ENCODE assay signal across 8 mouse cellular contexts in genomic region chr4:117495869-117496401, GRCm38 (mm10). TPM values are rescaled to one million over a fixed set of nuclear protein-coding genes. Genes with fewer than 3 reads are reported as not detected.
DNase-seq lines count a peak whose midpoint lies in the region; ATAC-seq and TF ChIP-seq lines count a peak whose summit lies in the region.

No protein-coding gene starts in this region.

- peak; percentile 21 to 41 for DNase-seq in heart, adult 2 months
- DNase-seq in heart, postnatal 4 days: no peak
- no peak for DNase-seq in embryonic facial prominence, embryonic 14.5 days (ENCODE audit: low spot score)
- DNase-seq in intestine, embryonic 14.5 days (ENCODE audit: low spot score): peak; percentile 67
- DNase-seq in frontal cortex, postnatal 25 days (ENCODE audit: low spot score in 2 of 2): no peak

- no peaks in the 10 kb centered on the region for H3K36me3 ChIP-seq in heart, adult 2 months (ENCODE audit: control insufficient read depth, insufficient read depth, low read length)
- H3K36me3 ChIP-seq in ES-Bruce4 (ENCODE audit: control insufficient read depth, insufficient read depth, low read length, poor library complexity, severe bottlenecking): no peaks in the 10 kb centered on the region
- H3K36me3 ChIP-seq in embryonic facial prominence, embryonic 14.5 days (ENCODE audit: control insufficient read depth, insufficient read depth, low read length): no peaks in the 10 kb centered on the region
- H3K36me3 ChIP-seq in intestine, embryonic 14.5 days (ENCODE audit: control insufficient read depth, insufficient read depth, low read length): no peaks in the 10 kb centered on the region
- no peaks in the 10 kb centered on the region for H3K36me3 ChIP-seq in midbrain, embryonic 16.5 days (ENCODE audit: control insufficient read depth, insufficient read depth, low read length)

- intact Hi-C loops in heart, adult 2 months (cut with DNase I): loop anchor here (10.0 kb wide), 1 partner anchor 171 kb away; no protein-coding TSS in a partner anchor

- H3K79me2 ChIP-seq in heart, adult 2 months (replicated peaks; ENCODE audit: control insufficient read depth, insufficient read depth, low read length): no peaks in the 10 kb centered on the region

- H3K4me2 ChIP-seq in embryonic facial prominence, embryonic 14.5 days (ENCODE audit: low read depth, low read length): peak overlapping the region; percentile 90
- H3K4me2 ChIP-seq in intestine, embryonic 14.5 days (ENCODE audit: low read length): peak overlapping the region; percentile 65
- H3K4me2 ChIP-seq in midbrain, embryonic 16.5 days (ENCODE audit: low read length): peak overlapping the region; percentile 61

- no peak for TF ChIP-seq POLR2A in heart, adult 2 months (IDR thresholded peaks at IDR 0.05; ENCODE audit: insufficient read depth, low read depth, low read length)
- no peak for TF ChIP-seq POLR2A in ES-Bruce4 (IDR thresholded peaks at IDR 0.05; ENCODE audit: insufficient read depth, low read length)

- TF ChIP-seq CTCF in heart, adult 2 months (IDR thresholded peaks at IDR 0.05): no peak
- no peak for TF ChIP-seq CTCF in ES-Bruce4 (IDR thresholded peaks at IDR 0.05; ENCODE audit: low read depth, low read length)

- peaks cover 24% of the 10 kb centered on the region for H3K27me3 ChIP-seq in heart, adult 2 months (ENCODE audit: control insufficient read depth, insufficient read depth, low read length)
- H3K27me3 ChIP-seq in ES-Bruce4 (ENCODE audit: control insufficient read depth, insufficient read depth, low read length, poor library complexity, severe bottlenecking): peaks cover 2% of the 10 kb centered on the region; the same call in 1 of the 2 replicates
- peaks cover 62% of the 10 kb centered on the region for H3K27me3 ChIP-seq in embryonic facial prominence, embryonic 14.5 days (replicated peaks; ENCODE audit: control insufficient read depth, insufficient read depth, low read length)
- peaks cover 77% of the 10 kb centered on the region for H3K27me3 ChIP-seq in intestine, embryonic 14.5 days (replicated peaks; ENCODE audit: control insufficient read depth, insufficient read depth, low read length)
- H3K27me3 ChIP-seq in midbrain, embryonic 16.5 days (ENCODE audit: control insufficient read depth, insufficient read depth, low read depth, low read length): peaks cover 23% of the 10 kb centered on the region

- no peak for TF ChIP-seq EP300 in heart, adult 2 months (IDR thresholded peaks at IDR 0.05; ENCODE audit: insufficient read depth, low read depth, low read length)
- TF ChIP-seq EP300 in ES-Bruce4 (IDR thresholded peaks at IDR 0.05; ENCODE audit: insufficient read depth, low read depth, low read length): no peak

- H3K27ac ChIP-seq in heart, adult 2 months: no peak overlapping the region; the same call in 1 of the 2 replicates
- H3K27ac ChIP-seq in ES-Bruce4 (ENCODE audit: insufficient read depth, low read length): no peak overlapping the region
- H3K27ac ChIP-seq in embryonic facial prominence, embryonic 14.5 days (replicated peaks; ENCODE audit: low read depth, low read length): no peak overlapping the region
- no peak overlapping the region for H3K27ac ChIP-seq in intestine, embryonic 14.5 days (ENCODE audit: low read depth)
- H3K27ac ChIP-seq in midbrain, embryonic 16.5 days (ENCODE audit: low read length): peak overlapping the region; percentile 62

- peak overlapping the region; percentile 56 for H3K4me3 ChIP-seq in heart, adult 2 months
- peak overlapping the region; percentile 77 for H3K4me3 ChIP-seq in ES-Bruce4 (ENCODE audit: low read depth, low read length)
- H3K4me3 ChIP-seq in embryonic facial prominence, embryonic 14.5 days (ENCODE audit: low read depth, low read length): peak overlapping the region; percentile 47
- peak overlapping the region; percentile 37 for H3K4me3 ChIP-seq in intestine, embryonic 14.5 days (ENCODE audit: low read depth, low read length)
- peak overlapping the region; percentile 42 for H3K4me3 ChIP-seq in midbrain, embryonic 16.5 days (ENCODE audit: low read depth, low read length)

- 2% methylated on average over 33 of the region's 33 CpGs for whole genome bisulfite sequencing in heart, adult 2 months
- WGBS in embryonic facial prominence, embryonic 14.5 days: under 1% methylated on average over 33 of the region's 33 CpGs
- under 1% methylated on average over 33 of the region's 33 CpGs for WGBS in intestine, embryonic 14.5 days
- under 1% methylated on average over 33 of the region's 33 CpGs for WGBS in midbrain, embryonic 16.5 days

- ATAC-seq in embryonic facial prominence, embryonic 14.5 days (ENCODE audit: low read depth): no peak
- 0 out of 2 replicates have a peak, but pooled peaks have one; percentile 32 for ATAC-seq in intestine, embryonic 14.5 days (replicated peaks; ENCODE audit: low FRiP score, low TSS enrichment, low read depth)
- peak; percentile 14; the same call in 1 of the 2 replicates for ATAC-seq in midbrain, embryonic 16.5 days
- no peak for ATAC-seq in monocyte, adult 5-6 weeks (replicated peaks; ENCODE audit: insufficient number of reproducible peaks, low FRiP score, low TSS enrichment, poor library complexity, severe bottlenecking)

- no peaks in the 10 kb centered on the region for H3K4me1 ChIP-seq in heart, adult 2 months (ENCODE audit: control insufficient read depth, insufficient read depth, low read length)
- H3K4me1 ChIP-seq in ES-Bruce4 (ENCODE audit: control insufficient read depth, insufficient read depth, low read length): no peaks in the 10 kb centered on the region
- peaks cover 19% of the 10 kb centered on the region; the same call in 1 of the 2 replicates for H3K4me1 ChIP-seq in embryonic facial prominence, embryonic 14.5 days (ENCODE audit: control insufficient read depth, insufficient read depth, low read length)
- H3K4me1 ChIP-seq in intestine, embryonic 14.5 days (replicated peaks; ENCODE audit: control insufficient read depth, insufficient read depth, low read length): peaks cover 12% of the 10 kb centered on the region
- peaks cover 28% of the 10 kb centered on the region for H3K4me1 ChIP-seq in midbrain, embryonic 16.5 days (ENCODE audit: control insufficient read depth, insufficient read depth, low read length)

- no peaks in the 10 kb centered on the region for H3K9me3 ChIP-seq in ES-Bruce4 (replicated peaks; ENCODE audit: control insufficient read depth, insufficient read depth, low read length, poor library complexity, severe bottlenecking)
- no peaks in the 10 kb centered on the region for H3K9me3 ChIP-seq in embryonic facial prominence, embryonic 14.5 days (ENCODE audit: control insufficient read depth, low read length)
- no peaks in the 10 kb centered on the region for H3K9me3 ChIP-seq in intestine, embryonic 14.5 days (ENCODE audit: control insufficient read depth, low read length)
- H3K9me3 ChIP-seq in midbrain, embryonic 16.5 days (replicated peaks; ENCODE audit: control insufficient read depth, low read length, poor library complexity, severe bottlenecking): no peaks in the 10 kb centered on the region

- peak overlapping the region; percentile 18; the same call in 1 of the 2 replicates for H3K9ac ChIP-seq in heart, adult 2 months (ENCODE audit: low read depth, low read length)
- peak overlapping the region; percentile 59 for H3K9ac ChIP-seq in ES-Bruce4 (ENCODE audit: low read depth, poor library complexity, severe bottlenecking)
- peak overlapping the region; percentile 50 for H3K9ac ChIP-seq in embryonic facial prominence, embryonic 14.5 days (ENCODE audit: low read depth, low read length)
- H3K9ac ChIP-seq in intestine, embryonic 14.5 days (ENCODE audit: low read length): no peak overlapping the region
- H3K9ac ChIP-seq in midbrain, embryonic 16.5 days (ENCODE audit: low read depth, low read length): peak overlapping the region; percentile 42

RNA-seq across cellular contexts. Expression of gene Rnf220, which starts 0.9 kb away (rescaled TPM):
- total RNA-seq in heart, adult 2 months (2021): 10 to 100 TPM; 32.3 to 33.2 TPM
- polyA plus RNA-seq in heart, adult 2 months (2012; rRNA removed): 41.4 and 58.5 TPM in 2 replicates
- total RNA-seq in heart, postnatal 4 days (2021): 10 to 100 TPM; 45.8 to 46.7 TPM
- polyA plus RNA-seq in ES-Bruce4 (2011; ENCODE audit: insufficient read depth, insufficient read length, low read depth, missing spikeins): 130 and 132 TPM in 2 replicates
- 56.3 and 62.4 TPM in 2 replicates for polyA plus RNA-seq in embryonic facial prominence, embryonic 14.5 days (2014; fragmentation: Nextera tagmentation; extraction: Ambion mirVana)
- polyA plus RNA-seq in intestine, embryonic 14.5 days (2014; fragmentation: Nextera tagmentation; extraction: Ambion mirVana): 58.7 and 65.1 TPM in 2 replicates
- 137 and 150 TPM in 2 replicates for polyA plus RNA-seq in midbrain, embryonic 16.5 days (2015; fragmentation: Nextera tagmentation; extraction: Ambion mirVana)
- 106 to 139 TPM (median 116 TPM) in 3 replicates for total RNA-seq in monocyte, adult 5-6 weeks (2017)

RNA-seq across cellular contexts. Expression of gene Eri3, which starts 54.2 kb away (rescaled TPM):
- total RNA-seq in heart, adult 2 months (2021): 10 to 100 TPM; 82.0 to 82.2 TPM
- polyA plus RNA-seq in heart, adult 2 months (2012; rRNA removed): 78.0 and 90.4 TPM in 2 replicates
- 10 to 100 TPM; 81.4 to 92.0 TPM for total RNA-seq in heart, postnatal 4 days (2021)
- 67.1 and 68.0 TPM in 2 replicates for polyA plus RNA-seq in ES-Bruce4 (2011; ENCODE audit: insufficient read depth, insufficient read length, low read depth, missing spikeins)
- 154 and 174 TPM in 2 replicates for polyA plus RNA-seq in embryonic facial prominence, embryonic 14.5 days (2014; fragmentation: Nextera tagmentation; extraction: Ambion mirVana)
- polyA plus RNA-seq in intestine, embryonic 14.5 days (2014; fragmentation: Nextera tagmentation; extraction: Ambion mirVana): 131 and 141 TPM in 2 replicates
- polyA plus RNA-seq in midbrain, embryonic 16.5 days (2015; fragmentation: Nextera tagmentation; extraction: Ambion mirVana): 256 and 282 TPM in 2 replicates
- 10.0 to 57.7 TPM (median 14.9 TPM) in 3 replicates for total RNA-seq in monocyte, adult 5-6 weeks (2017)

Comparison
In these comparisons a context has a peak if more than half of its experiments do, and no peak if none do; other contexts are left out.
1. DNase-seq: peak in heart, adult 2 months (2 of 2) and intestine, embryonic 14.5 days (single experiment); none in heart, postnatal 4 days (single experiment), embryonic facial prominence, embryonic 14.5 days (single experiment) and frontal cortex, postnatal 25 days (0 of 2).
2. ATAC-seq: peak in intestine, embryonic 14.5 days (single experiment) and midbrain, embryonic 16.5 days (single experiment); none in embryonic facial prominence, embryonic 14.5 days (single experiment) and monocyte, adult 5-6 weeks (single experiment).
3. Peak in every context shown above with its lines, with median percentiles within 50 percentile points of each other: H3K4me3 ChIP-seq and H3K4me2 ChIP-seq.